Mouse (Mus musculus) midbrain, embryonic 10.5 days (tissue): ENCODE measurements around the gene Pknox2. TPM values are rescaled to one million over a fixed set of nuclear protein-coding genes. Genes with fewer than 3 reads are reported as not detected.

Source experiments
- DNase-seq: peaks from one replicate; pipeline ENCODE4 v3.0.0-alpha.2; 2017; ENCODE audit warnings: low spot score
- H3K27ac ChIP-seq: fragments of 300-500 bp; sonication (generic); replicated peaks from 2 replicates; pipeline ENCODE4 v1.5.1; 2016; ENCODE audit warnings: mild to moderate bottlenecking
- H3K27me3 ChIP-seq: fragments of 300-500 bp; sonication (generic); 2 replicates; pipeline ENCODE4 v1.6.1; 2016; ENCODE audit warnings: low read depth, mild to moderate bottlenecking; ENCODE audit not compliant: poor library complexity, severe bottlenecking
- H3K36me3 ChIP-seq: fragments of 300-500 bp; sonication (generic); 2 replicates; pipeline ENCODE4 v1.6.1; 2016; ENCODE audit warnings: mild to moderate bottlenecking, moderate library complexity
- H3K4me1 ChIP-seq: fragments of 300-500 bp; sonication (generic); 2 replicates; pipeline ENCODE4 v1.6.1; 2016
- H3K4me3 ChIP-seq: fragments of 300-500 bp; sonication (generic); 2 replicates; pipeline ENCODE4 v1.5.1; 2016; ENCODE audit warnings: mild to moderate bottlenecking, moderate library complexity
- H3K9me3 ChIP-seq: fragments of 300-500 bp; sonication (generic); replicated peaks from 2 replicates; pipeline ENCODE4 v1.6.1; 2016; ENCODE audit warnings: mild to moderate bottlenecking
- whole genome bisulfite sequencing: fragments of 180-500 bp; shearing (Covaris S2); methylation state at CpG from one replicate; pipeline ENCODE4 v1.1.7; 2016; 5-methylcytosine and 5-hydroxymethylcytosine counted together
- polyA plus RNA-seq: library from polyadenylated mRNA; unstranded; fragments of >200 nt; fragmentation: Nextera tagmentation; extraction: Ambion mirVana; gene quantifications from 2 replicates; pipeline ENCODE4 v1.2.1, GENCODE M21; 2016

Gene Pknox2
- polyA plus RNA-seq, 1 experiment from 2014 or later = 41.5 TPM

DNA sequence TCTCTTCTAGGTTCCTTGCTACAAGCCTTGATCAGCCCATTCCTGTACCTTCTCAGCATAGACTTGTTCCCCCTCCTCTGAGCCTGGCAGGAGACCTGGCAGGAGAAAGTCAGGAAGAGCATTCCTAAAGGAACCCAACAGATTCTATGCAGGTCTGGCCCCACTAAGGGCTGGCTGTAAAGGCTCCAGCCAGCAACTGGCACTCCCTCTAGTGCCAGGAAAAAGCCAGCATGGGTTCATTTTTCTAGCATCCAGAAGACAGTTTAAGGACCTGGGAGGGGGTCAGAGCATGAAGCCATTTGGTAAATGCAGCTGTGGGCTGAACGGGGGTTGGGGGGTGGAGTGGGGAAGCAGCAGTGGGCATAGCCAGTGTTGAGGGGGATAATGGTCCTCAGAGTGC lies 185.3 kb downstream of the Pknox2 start:
- Histone ChIP-seq H3K27me3 (no peaks in the 10 kb centered on the region), H3K9me3 (no peaks in the 10 kb centered on the region), H3K4me3 (no peak overlapping the region), H3K36me3 (peaks cover 10% of the 10 kb centered on the region; the same call in 1 of the 2 replicates), H3K27ac (peak overlapping the region; percentile 84), H3K4me1 (peaks cover 66% of the 10 kb centered on the region)
- DNase-seq = no peak
- WGBS = 53% methylated on average over 1 of the region's 1 CpGs

- Histone ChIP-seq H3K36me3 (peaks cover 4% of the 10 kb centered on the region; the same call in 1 of the 2 replicates), H3K4me1 (peaks cover 60% of the 10 kb centered on the region), H3K9me3 (no peaks in the 10 kb centered on the region), H3K27me3 (no peaks in the 10 kb centered on the region), H3K27ac (no peak overlapping the region), H3K4me3 (no peak overlapping the region)
- WGBS = 93% methylated on average over 5 of the region's 5 CpGs
- no peak for DNase-seq
Observed at GRCm38 (mm10) chr9:36961153-36961552, 186.1 kb downstream of the Pknox2 start.

GRCm38 (mm10) chr9:36951133-36951484 lies 196.1 kb downstream of the Pknox2 start:
- Histone ChIP-seq H3K4me1 (peaks cover 42% of the 10 kb centered on the region), H3K27me3 (no peaks in the 10 kb centered on the region), H3K27ac (peak overlapping the region; percentile 76), H3K36me3 (peaks cover 41% of the 10 kb centered on the region), H3K4me3 (no peak overlapping the region), H3K9me3 (no peaks in the 10 kb centered on the region)
- 86% methylated on average over 2 of the region's 2 CpGs for WGBS
- no peak for DNase-seq

DNA sequence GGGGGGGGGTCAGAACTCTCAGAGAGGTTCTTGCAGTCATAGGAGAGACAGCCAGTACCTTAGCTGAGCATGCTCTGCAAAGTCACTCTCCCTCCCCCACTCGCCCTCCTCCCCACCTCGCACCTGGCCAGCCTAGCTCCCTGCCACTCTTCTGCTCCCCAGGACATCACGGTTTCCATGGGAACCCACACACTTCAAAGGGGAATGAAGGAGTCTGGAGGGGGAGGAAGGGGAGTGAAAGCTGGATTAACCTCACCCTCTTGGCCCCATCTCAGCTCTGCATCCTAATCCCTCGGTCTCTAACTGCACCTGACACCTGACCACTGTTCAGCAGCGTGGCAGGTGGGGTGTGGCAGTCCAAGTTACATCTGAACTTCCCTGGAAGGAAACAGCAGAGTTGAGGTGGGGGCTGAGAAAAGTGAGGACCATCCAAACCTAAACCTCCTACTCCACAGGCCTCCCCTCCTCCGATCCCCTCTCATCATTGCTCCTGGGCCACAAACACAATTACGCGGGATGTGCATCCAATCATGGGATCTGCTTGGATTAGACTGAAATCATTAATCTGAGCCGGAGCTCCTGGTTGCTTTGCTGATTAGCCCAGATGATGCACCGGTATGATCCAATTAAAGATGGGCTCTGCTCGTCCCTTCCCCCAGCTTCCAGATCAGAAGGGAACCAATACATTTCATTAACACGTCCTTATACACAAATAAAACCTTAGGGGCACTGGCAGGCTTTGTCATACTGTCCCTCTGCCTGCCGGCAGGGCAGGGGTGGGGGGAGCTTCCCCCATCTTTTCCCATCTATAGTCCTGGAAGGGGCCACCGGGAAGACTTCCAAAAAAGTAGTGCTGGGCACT lies 196.7 kb downstream of the Pknox2 start:
- peak overlapping the region; percentile 5; the same call in 1 of the 2 replicates for H3K4me3 ChIP-seq
- 14% methylated on average over 14 of the region's 14 CpGs for WGBS
- H3K27me3 ChIP-seq = no peaks in the 10 kb centered on the region
- no peaks in the 10 kb centered on the region for H3K9me3 ChIP-seq
- peaks cover 43% of the 10 kb centered on the region for H3K4me1 ChIP-seq
- H3K36me3 ChIP-seq = peaks cover 41% of the 10 kb centered on the region
- DNase-seq = peak; percentile 52
- peak overlapping the region; percentile 76 for H3K27ac ChIP-seq

DNA sequence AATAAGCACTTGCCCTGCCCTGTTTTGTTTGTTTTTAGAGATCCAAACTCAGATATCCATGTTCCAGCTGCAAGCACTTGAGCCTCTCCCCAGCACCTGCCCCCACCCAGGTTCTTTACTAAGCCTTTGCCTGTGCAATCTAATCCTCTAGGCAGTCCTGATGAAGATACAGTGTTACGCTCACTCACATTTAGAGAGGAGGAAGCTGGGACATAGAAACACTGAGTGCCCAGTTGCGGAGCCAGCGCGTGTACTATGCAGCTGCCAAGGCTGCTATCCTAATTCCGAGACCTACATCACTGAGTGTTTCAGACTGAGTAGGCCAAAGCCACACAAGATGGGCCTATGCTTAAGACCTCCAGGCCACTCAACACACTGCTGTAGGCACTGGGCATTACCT lies 199.0 kb downstream of the Pknox2 start:
- no peak overlapping the region for H3K4me3 ChIP-seq
- no peaks in the 10 kb centered on the region for H3K27me3 ChIP-seq
- 93% methylated on average over 5 of the region's 5 CpGs for WGBS
- no peak for DNase-seq
- H3K4me1 ChIP-seq = peaks cover 51% of the 10 kb centered on the region
- no peaks in the 10 kb centered on the region for H3K9me3 ChIP-seq
- peaks cover 23% of the 10 kb centered on the region for H3K36me3 ChIP-seq
- H3K27ac ChIP-seq = peak overlapping the region; percentile 42; the same call in 1 of the 2 replicates

DNA sequence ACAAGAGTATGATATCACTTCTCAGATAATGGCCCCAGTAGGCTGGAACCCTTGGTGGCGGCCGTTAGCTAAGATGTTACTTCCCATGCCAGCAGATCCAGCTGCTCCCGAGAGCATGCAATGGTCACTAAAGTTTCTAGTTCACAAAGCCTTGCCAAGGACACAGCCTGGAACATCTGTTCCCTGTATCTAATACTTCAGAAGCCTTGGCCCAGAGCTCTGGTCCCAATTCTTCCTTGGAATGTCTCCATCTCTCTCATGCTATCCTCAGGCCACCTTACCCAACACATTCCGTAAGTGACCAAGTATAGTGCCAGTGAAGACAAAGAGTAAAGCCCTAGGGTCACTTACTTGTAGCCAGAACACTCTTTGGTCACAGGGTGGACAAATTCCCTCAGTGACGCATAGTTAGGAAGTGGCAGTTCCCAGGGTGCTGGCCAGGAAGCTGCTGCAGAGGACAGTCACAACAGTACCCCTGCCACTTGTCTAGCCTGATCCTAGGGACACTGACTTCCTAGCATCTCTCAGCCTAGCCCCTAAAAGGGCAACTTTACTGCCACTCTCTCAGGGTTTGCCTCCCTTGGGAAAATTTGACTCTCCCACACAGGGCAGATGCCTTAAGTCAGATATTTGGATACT lies 200.0 kb downstream of the Pknox2 start:
- no peak overlapping the region for H3K4me3 ChIP-seq
- H3K4me1 ChIP-seq = peaks cover 59% of the 10 kb centered on the region
- no peak overlapping the region for H3K27ac ChIP-seq
- WGBS = 93% methylated on average over 5 of the region's 5 CpGs
- no peak for DNase-seq
- no peaks in the 10 kb centered on the region for H3K27me3 ChIP-seq
- no peaks in the 10 kb centered on the region for H3K9me3 ChIP-seq
- H3K36me3 ChIP-seq = peaks cover 13% of the 10 kb centered on the region

- H3K4me1 ChIP-seq = peaks cover 61% of the 10 kb centered on the region
- 77% methylated on average over 7 of the region's 7 CpGs for WGBS
Observed at GRCm38 (mm10) chr9:36944843-36945242, 202.4 kb downstream of the Pknox2 start.

DNA sequence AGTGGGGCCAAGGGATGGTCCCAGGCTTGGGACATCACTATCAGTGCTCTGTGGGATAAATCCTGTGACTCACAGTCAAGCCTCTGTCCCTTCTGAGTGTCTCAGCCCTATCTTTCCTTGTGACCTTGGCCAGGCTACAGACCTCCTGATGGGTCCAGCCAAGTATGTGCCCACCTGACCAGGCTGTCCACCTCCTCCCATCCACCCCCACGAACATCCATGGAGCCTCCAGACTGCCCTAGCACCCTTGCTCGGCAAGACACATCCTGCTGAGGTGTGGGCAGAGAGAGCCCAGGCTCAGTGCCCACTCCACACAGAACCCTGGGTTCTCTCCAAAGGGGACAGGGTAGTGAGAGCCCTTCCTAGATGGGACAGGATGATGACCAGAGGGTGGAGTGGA lies 204.6 kb downstream of the Pknox2 start:
- H3K27ac ChIP-seq = no peak overlapping the region
- no peaks in the 10 kb centered on the region for H3K9me3 ChIP-seq
- WGBS = 91% methylated on average over 2 of the region's 2 CpGs
- H3K36me3 ChIP-seq = peaks cover 4% of the 10 kb centered on the region; the same call in 1 of the 2 replicates
- H3K27me3 ChIP-seq = no peaks in the 10 kb centered on the region
- no peak overlapping the region for H3K4me3 ChIP-seq
- no peak for DNase-seq
- H3K4me1 ChIP-seq = peaks cover 59% of the 10 kb centered on the region

More at GRCm38 (mm10) chr9:36944843-36945242, 202.4 kb downstream of the Pknox2 start:
- H3K27ac ChIP-seq = peak overlapping the region; percentile 43; the same call in 1 of the 2 replicates
- H3K9me3 ChIP-seq = no peaks in the 10 kb centered on the region
- peaks cover 4% of the 10 kb centered on the region; the same call in 1 of the 2 replicates for H3K36me3 ChIP-seq
- no peak overlapping the region for H3K4me3 ChIP-seq
- no peak for DNase-seq
- no peaks in the 10 kb centered on the region for H3K27me3 ChIP-seq

- peaks cover 4% of the 10 kb centered on the region; the same call in 1 of the 2 replicates for H3K36me3 ChIP-seq
- no peak for DNase-seq
- no peak overlapping the region for H3K4me3 ChIP-seq
- H3K27ac ChIP-seq = no peak overlapping the region
- H3K4me1 ChIP-seq = peaks cover 59% of the 10 kb centered on the region
- no peaks in the 10 kb centered on the region for H3K27me3 ChIP-seq
- 74% methylated on average over 4 of the region's 4 CpGs for WGBS
- no peaks in the 10 kb centered on the region for H3K9me3 ChIP-seq
Observed at GRCm38 (mm10) chr9:36942131-36942530, 205.1 kb downstream of the Pknox2 start.

GRCm38 (mm10) chr9:36941565-36941964 lies 205.6 kb downstream of the Pknox2 start:
- Histone ChIP-seq H3K27ac (peak overlapping the region; percentile 61; the same call in 1 of the 2 replicates), H3K27me3 (no peaks in the 10 kb centered on the region), H3K4me1 (peaks cover 59% of the 10 kb centered on the region), H3K36me3 (no peaks in the 10 kb centered on the region; the same call in 1 of the 2 replicates), H3K9me3 (no peaks in the 10 kb centered on the region), H3K4me3 (no peak overlapping the region)
- WGBS = 11% methylated on average over 5 of the region's 5 CpGs
- no peak for DNase-seq

GRCm38 (mm10) chr9:36938601-36939078 lies 208.6 kb downstream of the Pknox2 start:
- no peak for DNase-seq
- peaks cover 16% of the 10 kb centered on the region; the same call in 1 of the 2 replicates for H3K36me3 ChIP-seq
- H3K27me3 ChIP-seq = no peaks in the 10 kb centered on the region
- peaks cover 64% of the 10 kb centered on the region for H3K4me1 ChIP-seq
- no peak overlapping the region for H3K4me3 ChIP-seq
- no peaks in the 10 kb centered on the region for H3K9me3 ChIP-seq
- peak overlapping the region; percentile 64 for H3K27ac ChIP-seq
- 76% methylated on average over 8 of the region's 8 CpGs for WGBS

DNA sequence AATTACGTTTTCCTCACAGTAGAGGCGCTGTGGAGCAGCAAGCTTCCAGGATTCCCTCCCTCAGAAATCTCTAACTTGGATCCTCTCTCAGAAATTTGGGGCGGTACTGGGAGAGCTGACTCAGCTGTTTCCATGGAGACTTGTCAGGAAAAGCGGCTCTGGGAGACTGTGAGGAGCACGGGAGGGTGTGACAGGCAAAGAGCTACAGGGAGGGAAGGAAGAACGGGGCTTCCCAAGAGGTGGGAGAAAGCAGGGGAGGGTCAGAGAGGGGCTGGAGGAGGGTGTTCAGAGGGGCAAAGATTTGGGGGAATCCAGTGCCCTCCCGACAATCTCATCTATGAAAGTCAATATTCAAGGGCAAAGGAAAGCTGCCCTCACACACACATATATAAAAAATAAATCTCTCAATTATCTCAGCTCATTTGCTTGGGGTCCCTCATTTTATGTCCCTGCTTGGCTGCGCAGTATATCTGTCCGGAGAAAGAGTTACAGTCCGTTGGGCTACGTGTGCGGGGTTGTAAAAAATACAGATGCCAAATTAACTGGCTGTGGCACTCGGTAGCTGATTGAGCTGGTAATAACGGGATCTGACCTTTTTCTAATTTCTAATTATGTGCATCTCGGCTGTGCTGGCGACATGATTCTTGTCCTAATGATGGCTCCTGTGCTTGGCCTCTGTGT lies 213.3 kb downstream of the Pknox2 start:
- H3K27me3 ChIP-seq = no peaks in the 10 kb centered on the region
- H3K36me3 ChIP-seq = peaks cover 46% of the 10 kb centered on the region
- 47% methylated on average over 16 of the region's 16 CpGs for WGBS
- peak overlapping the region; percentile 14; the same call in 1 of the 2 replicates for H3K4me3 ChIP-seq
- H3K4me1 ChIP-seq = peaks cover 27% of the 10 kb centered on the region
- H3K27ac ChIP-seq = no peak overlapping the region; the same call in 1 of the 2 replicates
- DNase-seq = peak; percentile 79
- peaks cover 3% of the 10 kb centered on the region; the same call in 1 of the 2 replicates for H3K9me3 ChIP-seq
